Mouse (Mus musculus): ENCODE results near the gene Slc22a4.
"Not testable (repeated sequence)": the region's sequence is repeated elsewhere in the genome, so short reads cannot be mapped to it uniquely, and the experiment has no call there.

The Slc22a4 gene

DNA sequence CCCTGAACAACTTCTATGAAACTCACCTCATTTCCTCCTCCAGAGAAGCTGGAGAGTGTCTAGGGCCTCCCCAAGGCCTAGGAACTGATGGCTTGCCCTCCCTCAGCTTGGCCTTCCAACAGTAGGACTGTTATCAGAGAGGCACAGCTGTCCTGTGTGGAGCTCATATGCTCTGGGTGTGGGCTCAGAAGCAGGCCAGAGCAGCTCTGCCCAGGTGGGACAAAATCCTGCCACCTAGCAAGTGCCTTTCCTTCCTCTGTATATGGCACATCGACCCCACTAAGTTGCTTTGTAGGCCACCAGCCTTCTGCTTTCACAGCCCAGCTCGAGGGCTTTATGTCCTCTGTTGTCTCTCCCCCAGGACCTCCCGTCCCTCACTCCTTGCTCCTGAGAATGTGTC, 23.2 kb downstream of the Slc22a4 start:
- DNase-seq (ENCODE audit: low spot score): no peak

DNA sequence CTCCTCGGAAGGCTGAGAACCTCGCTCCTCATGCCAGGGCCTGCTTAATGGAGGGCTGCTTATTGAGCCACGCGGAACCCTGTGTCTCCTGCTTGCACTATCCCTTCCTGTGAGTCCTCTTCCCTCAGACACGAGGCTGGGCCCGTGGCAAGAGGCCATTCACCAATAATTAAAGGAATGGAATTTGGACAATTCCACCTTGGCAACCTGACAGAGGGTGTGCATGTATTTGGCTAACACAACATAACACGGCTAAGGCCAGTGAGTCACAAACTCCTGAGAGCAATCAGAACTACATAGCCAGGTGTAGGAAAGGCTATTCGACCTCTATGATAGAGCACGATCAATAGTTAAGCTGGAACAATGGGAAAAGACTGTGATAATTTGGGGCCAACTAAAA, 23.7 kb downstream of the Slc22a4 start:
- DNase-seq (ENCODE audit: low spot score): no peak

GRCm38 (mm10) chr11:54002761-54003717, 24.9 kb downstream of the Slc22a4 start:
- DNase-seq (ENCODE audit: low spot score): peak; percentile 84

DNA sequence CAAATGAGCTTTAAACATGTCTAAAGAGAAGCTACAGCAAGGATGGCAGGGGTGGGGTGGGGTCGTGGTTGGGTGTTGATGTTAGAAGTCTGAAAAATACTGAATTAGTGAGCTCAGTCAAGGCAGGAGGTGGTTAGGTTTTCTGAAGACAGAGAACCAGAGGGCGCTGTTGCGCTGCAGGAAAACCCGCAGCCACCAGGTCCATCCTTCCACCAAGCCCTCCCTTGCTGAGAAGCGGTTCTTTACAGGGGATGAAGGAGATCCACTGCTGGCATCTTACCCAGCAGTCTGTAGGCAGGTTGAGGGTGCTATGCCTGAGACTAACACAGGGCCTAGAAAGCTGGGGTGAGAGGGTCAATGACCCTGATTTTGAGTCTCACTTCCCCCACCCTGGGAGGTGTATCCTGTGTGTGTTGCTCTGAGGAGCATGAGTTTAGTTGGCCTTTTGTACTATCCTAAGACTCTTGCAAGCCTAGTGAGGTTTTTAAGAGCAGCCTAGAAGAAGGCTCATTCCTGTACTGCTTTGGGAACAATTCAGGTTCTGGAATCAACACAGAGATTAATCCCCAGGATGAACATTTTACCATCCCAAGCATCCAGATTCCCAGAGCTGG, 25.6 kb downstream of the Slc22a4 start:
- DNase-seq (ENCODE audit: low spot score): peak; percentile 79

GRCm38 (mm10) chr11:53997661-53998060, 30.2 kb downstream of the Slc22a4 start:
- DNase-seq (ENCODE audit: low spot score): no peak

GRCm38 (mm10) chr11:53992264-53992663, 35.6 kb downstream of the Slc22a4 start:
- DNase-seq (ENCODE audit: low spot score): no peak

DNA sequence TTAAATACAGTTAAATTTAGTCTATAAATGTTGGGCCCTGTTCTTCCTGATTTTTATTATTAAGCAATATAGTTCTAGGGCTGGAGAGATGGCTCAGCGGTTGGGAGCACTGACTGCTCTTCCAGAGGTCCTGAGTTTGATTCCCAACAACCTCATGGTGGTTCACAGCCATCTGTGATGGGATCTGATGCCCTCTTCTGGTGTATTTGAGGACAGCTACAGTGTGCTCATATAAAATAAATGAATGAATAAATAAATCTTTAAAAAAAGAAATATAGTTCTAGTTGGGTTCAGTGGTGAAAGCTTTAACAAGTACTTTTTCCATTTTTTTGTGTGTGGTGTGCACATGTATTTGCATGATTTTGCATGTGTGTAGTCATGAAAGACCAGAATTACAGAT, 38.7 kb downstream of the Slc22a4 start:
- no peak for DNase-seq (ENCODE audit: low spot score)

- DNase-seq (ENCODE audit: low spot score): no peak
Observed at GRCm38 (mm10) chr11:53988081-53988480, 39.8 kb downstream of the Slc22a4 start.

GRCm38 (mm10) chr11:53981396-53981795, 46.5 kb downstream of the Slc22a4 start:
- no peak for DNase-seq (ENCODE audit: low spot score)

DNA sequence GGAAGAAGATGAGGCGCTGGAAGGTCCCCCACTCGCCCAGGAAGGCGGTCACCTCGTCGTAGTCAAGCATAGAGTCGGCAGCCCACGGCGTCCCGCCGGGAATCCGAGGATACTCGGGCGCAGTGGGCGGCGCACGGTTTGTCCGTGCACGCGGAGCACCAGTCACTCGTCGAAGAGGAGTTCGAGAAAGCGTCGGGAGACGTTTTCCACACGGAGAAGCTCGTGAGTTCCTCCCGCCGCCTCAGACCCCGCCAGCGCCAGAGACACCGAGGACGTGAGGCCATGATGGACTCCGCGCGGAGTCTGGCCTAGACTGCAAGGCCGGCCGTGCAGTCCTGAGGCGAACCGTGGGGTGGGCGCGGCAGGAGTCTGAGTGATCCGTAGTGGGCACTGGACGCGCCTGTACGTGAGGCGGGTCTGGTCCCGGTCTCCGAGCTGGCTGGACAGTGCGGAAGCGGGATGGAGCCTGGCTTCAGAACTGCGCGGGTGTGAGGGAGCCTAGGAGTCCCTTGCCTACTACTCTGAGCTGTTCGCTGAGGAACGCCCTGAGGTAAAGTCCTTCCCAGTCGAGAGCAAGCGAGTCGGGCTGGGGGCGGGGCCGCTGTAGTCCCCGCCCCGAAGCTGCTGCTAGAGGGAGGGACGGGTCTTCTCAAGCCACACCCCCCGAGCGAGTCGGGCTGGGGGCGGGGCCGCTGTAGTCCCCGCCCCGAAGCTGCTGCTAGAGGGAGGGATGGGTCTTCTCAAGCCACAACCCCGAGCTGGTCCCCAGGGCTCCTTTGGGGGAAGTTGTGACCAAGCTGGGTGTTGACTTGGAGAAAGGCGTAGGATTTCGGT, 47.9 kb downstream of the Slc22a4 start, which contains the start of gene Slc22a21:
Gene Slc22a21 (minus strand): TSS at position 545 of the 834 bp plus-strand sequence.
- DNase-seq (ENCODE audit: low spot score): peak; percentile 75

GRCm38 (mm10) chr11:53979456-53979787, 48.5 kb downstream of the Slc22a4 start:
- peak; percentile 46 for DNase-seq (ENCODE audit: low spot score)

GRCm38 (mm10) chr11:53977672-53978071, 50.2 kb downstream of the Slc22a4 start:
- no peak for DNase-seq (ENCODE audit: low spot score)

DNA sequence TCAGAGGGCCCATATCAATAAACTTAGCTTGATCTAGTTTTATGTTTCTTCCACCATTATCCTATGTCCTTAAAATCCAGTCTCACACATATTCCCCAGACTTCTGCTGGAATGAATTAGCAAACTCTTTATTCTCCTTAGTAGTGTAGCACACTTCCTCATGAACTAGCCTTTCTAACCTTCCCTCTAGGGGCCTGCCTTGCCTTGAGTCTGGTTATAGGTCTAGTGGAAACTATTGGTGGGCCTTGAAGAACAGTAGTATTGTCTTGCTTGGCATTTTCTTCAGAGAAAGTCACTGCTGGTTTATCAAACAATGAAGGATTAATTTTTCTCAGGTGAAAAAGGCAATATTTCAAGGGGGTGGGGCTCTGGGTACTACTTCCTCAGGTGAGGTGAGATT, 52.3 kb downstream of the Slc22a4 start:
- DNase-seq (ENCODE audit: low spot score): no peak

DNA sequence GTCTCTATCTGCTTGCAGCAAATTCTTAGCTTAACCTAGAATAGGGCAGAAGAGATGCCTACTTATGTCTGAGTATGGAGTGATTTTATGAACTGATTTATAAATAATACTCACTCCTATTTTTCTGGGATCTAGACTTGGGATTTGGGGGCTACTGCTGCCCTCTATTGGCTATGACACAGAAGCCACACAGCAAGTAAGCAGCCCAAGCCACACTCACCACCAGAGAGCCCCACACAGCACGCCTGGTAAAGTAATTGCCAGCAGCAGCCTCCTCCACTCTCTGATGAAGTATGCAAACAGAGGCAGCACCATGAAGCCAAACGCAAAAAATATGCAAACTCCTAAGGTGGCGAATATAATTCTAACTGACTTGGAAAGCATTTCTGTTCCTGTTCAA, 68.9 kb downstream of the Slc22a4 start:
- peak; percentile 39 for DNase-seq (ENCODE audit: low spot score)

DNA sequence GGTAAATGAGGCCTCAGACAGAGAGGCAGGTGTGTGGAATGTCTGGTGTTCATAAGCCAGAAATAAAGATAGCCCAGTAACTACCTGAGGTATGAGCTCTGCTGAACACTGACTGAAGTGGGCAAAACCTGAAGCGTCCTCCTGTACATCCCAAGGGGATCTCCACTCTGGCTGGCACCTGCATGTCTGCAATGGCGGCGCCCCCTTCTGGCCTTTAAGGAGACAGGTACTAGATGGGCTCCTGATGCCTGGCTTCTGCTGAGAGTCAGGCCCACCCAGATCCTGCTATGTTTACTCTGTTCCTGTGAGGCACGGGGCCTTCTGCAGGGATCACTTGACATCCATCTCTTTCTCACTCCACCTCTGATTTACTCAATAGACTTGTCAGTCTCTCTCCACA, 69.7 kb downstream of the Slc22a4 start:
- DNase-seq (ENCODE audit: low spot score): peak; percentile 23

- DNase-seq (ENCODE audit: low spot score): no peak
Observed at GRCm38 (mm10) chr11:53956636-53957035, 71.3 kb downstream of the Slc22a4 start.

DNA sequence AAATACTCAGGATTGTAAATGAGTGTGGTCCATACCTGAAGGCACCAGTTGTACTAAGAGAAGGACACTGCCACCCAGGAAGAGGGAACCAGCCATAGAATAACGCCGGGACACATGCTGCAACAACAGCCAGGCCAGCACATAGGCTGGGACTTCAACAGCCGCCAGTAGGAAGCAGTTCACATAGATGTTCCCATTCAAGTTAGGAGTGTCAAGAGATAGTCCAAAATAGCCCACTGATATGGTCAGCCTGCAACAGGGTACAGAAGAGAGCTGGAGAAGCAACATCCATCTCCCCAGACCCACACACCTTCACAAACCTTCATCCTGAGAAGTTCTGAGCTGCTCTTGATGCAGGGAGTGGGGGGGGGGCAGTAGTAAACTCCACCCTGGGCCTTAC, 73.2 kb downstream of the Slc22a4 start:
- no peak for DNase-seq (ENCODE audit: low spot score)

GRCm38 (mm10) chr11:53950133-53950532, 77.8 kb downstream of the Slc22a4 start:
- not testable (repeated sequence) for DNase-seq (ENCODE audit: low spot score)

Data from embryo, embryonic 10 days (tissue).